Mouse (Mus musculus) urinary bladder, postnatal 14 days (tissue): Measurements from ENCODE around the gene Gm20388.

Source experiments
- DNase-seq: peaks from one replicate; pipeline ENCODE4 v3.0.0; 2021; ENCODE audit warnings: low spot score

The Gm20388 gene

DNA sequence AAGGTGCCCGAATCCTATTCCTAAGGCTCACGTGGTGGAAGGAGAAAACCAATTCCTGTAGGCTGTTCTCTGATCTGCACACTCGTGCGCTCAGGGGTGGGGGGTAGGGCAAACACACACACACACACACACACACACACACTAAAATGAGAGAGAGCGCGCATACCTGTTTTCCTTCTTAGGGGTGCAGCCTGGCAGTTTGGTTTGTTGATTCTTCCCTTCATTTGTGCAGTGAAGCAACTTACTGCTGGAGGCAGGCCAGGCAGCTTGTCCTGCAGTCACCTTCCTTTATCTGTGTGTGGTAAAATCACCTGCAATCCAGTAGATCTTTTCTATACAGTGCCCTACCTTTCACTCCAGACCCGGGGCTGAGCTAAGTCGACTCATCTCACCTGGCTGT, 3846.3 kb downstream of the Gm20388 start:
- peak; percentile 35 for DNase-seq

DNA sequence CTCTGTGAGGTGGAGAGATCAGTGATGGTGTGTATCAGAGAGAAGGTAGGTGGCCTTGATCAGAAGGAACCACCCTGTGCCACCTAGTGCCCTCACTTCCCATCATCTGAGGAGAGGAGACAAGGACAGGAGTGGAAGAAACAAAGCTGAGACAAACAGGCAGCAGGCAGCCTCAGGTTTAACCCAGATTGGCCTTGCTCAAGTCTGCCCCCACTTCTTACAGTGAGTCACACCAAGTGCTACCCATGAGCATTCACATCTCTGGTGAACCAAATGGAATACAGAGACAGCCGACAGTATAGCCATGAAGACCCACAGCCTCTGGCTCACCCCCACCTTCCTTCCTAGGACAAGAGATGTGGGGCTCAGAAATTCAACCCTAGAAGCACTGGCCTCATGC, 3848.3 kb downstream of the Gm20388 start:
- DNase-seq: no peak

DNA sequence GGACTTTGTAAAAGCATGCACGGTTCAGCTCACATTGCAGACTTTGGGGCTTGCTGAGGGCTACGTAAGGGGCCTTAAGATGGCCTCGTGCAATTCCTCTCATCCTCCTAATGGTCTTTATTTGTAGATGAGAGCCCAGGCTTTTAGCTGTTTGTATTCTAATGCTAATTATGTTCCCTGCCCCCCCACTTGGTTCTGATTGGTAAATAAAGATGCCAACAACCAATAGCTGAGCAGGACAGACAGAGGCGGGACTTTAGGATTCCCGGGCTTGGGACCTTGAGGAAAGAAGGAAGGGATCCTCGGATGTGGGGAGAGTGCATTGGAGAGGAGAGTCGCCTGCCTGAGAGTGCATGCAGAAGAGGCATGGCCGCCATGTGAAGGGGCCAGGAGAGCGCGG, 3849.3 kb downstream of the Gm20388 start:
- DNase-seq: no peak

DNA sequence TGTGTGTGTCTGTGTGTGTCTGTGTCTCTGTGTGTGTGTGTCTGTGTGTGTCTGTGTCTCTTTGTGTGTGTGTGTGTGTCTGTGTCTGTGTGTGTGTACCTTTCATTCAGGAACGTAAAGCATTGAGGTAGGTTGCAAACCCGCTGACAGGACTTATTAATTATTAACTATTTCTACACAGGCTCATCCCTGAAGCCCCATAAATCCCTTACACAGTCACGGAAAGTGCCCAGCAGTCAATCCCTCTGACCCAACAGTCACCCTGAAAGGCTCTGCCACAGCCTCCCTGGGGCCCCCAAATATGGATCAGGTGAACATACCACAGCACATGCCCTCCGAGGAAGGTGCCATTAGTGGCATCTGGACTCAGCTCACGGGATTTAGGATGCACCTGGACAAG, 3849.9 kb downstream of the Gm20388 start:
- no peak for DNase-seq

DNA sequence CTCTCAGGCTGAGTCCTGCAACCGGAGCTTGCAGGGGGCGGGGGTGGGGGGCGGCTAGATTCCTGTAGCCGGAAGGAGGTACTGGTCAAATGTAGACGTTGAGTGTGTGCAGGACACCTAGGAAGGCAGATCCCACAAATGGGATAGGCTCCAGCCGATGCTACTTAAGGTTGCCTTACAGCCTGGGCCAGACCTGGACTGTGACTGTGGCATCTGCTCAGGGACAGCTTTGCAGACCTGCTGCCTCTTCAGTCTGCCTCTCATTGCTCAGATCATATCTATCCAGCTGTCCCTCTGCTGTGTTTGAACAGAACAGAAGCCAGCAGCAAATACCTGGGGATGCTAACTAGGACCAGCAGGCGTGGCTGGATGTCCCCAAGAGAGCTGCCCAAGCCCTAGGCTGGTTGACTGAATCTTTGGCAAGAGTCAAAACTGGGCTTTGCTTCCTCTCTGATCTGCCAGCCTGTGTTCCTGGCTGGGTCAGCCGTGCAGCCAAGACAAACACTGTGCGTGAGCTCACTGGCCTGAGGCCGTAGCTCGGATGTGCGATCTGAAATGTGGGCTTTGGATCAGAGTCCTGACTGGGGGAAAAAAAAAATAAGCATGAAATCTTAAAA, 3850.7 kb downstream of the Gm20388 start:
- peak; percentile 54 for DNase-seq

DNA sequence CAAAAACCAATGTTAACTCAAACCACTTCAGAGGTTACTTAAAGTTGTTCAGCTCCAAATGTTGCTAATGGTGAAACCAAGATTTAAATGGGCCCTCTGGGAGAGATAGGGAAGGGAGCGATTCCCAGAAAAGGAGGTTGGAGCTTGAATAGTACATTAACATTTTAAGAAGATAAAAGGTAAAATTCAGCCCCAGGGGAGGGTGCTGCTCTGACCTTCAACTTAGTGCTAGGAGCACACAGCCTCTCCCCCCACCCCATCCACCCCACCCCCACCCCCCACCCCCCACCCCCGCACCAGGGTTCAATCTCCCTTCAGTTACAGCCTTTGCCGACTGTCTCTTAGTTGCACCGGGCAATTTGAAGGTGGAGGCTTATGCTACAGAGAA, 3851.2 kb downstream of the Gm20388 start:
- no peak for DNase-seq

DNA sequence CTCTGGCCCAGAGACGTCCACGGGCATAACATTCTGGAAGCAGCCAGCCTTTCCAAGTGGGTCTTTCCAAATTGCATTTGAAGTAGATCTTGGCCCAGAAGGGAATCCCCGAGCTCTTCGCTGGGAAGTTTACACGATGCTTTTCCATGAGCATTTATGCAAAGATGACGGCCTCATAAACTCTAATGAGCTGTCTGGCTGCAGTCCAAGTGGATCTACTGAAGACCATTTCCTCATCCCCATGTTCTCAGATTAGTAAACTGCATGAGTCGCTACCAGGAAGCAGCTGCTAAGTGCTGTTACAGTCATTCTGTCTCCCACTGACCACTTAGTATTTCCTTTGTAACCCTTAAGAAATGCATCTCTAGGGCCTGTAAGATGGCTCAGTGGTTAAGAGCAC, 3852.7 kb downstream of the Gm20388 start:
- peak; percentile 77 for DNase-seq

DNA sequence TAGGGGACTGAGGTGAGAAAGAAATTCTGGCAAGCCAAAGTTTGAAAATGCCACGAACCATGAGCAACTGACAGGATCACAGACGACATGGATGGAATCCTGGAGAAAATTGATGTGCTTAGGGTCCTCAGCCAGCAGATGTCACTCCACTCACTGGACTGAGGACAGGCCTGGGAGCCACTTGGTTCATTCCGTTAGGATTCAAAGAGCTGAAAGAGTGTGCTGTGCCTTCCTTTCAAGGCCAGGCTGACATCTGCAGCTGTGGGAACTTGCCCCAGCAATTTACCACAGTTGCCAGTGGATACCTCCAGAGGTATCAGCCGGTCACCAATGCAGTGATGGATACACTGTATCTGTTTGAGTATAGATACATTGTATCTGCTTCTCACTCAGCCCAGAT, 3854.0 kb downstream of the Gm20388 start:
- no peak for DNase-seq

DNA sequence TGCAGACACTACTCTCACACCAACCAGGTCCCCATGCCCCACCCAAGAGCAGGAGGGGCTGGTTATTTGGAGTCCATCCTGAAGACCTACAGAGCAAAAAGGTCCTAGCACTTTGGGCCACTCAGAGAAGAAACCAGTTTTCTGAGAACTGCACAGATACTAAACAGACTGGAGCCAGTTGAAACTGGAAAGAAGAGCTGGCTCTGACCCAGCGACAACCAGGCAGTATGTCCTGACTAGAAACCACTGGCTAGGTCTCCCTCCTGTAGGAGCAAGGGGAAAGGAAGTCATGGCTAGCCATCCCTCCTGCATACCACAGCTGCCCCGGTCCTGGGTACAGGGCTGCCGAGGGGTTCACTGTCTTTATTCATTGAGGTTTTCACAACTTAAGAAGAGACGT, 3855.9 kb downstream of the Gm20388 start:
- no peak for DNase-seq

DNA sequence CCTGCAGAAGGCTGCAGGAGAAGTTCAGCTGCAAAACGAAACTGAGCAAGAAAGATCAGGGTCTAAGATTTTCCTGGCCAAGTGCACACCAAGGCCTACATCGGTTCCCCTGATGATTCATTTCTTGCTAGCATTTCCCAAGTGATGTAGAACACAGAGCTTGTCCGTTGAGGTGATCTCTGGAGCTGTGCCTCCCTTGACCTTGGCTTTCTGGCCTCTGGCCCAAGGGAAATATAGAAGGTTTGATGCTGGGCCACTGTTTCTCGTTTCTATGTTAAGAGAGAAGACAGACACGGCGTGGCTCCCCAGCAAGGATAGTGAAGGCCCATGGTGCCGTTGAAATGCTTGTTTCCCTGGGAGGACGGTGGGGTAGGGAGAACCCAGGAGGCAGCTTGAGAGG, 3857.2 kb downstream of the Gm20388 start:
- DNase-seq: no peak

DNA sequence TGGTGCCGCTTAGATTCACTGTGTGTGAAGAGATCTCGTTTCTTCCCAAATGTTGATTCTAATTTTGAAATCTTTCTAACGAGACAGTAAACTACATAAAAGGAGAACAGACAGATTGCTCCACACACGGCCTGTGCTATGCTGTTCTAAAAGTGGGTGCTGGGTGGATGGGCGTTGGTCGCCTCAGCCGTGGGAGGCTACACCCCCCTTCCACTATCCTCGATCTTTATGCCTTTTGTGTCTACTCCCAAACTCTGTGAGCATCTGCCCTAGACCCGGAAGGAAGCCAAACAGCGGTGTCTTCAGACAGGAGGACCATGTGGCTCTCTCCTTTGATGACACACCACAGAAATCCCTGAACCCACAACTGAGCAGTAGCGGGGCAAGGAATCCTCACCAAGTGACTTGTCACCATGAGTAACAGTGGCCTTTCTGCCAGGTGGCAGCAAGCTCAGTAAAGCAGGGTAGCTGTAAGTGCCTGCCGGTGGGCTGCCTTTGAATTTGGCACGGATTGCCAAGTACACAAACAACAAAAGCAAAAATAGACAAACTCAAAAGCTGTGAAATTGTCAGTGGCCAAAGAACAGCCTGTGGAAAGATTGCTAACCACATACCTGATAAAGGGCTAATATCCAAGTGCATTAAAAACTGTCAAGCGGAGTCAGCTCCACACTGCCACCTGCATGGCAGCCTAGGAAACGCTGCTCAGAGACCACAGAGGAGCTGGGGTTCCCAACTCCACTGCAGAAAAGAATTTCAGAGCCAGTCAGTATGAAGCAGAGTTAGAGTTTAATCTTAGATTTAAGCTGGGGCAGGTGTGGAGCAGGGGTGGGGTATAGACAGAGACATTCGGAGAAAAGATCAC, 3858.1 kb downstream of the Gm20388 start:
- DNase-seq: peak; percentile 67

DNA sequence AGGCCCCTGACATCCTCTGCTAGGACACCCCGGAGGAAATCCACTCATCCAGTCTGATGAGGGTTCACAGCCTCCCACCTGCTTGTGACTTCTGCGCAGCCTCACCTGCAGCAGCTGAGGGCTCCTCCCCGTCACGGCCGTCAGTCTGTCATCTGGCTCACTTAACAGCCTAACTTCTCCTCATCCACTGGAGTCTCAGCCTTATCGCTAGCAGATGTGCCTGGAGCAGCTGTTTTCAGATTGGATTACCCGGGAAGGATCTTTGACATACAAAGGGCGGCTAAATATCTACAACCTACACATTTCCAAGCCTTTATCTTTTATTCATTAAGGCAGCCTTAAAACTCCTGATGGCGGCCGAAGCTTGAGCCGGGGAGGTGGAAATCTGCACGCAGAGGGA, 3862.8 kb downstream of the Gm20388 start:
- DNase-seq: no peak

DNA sequence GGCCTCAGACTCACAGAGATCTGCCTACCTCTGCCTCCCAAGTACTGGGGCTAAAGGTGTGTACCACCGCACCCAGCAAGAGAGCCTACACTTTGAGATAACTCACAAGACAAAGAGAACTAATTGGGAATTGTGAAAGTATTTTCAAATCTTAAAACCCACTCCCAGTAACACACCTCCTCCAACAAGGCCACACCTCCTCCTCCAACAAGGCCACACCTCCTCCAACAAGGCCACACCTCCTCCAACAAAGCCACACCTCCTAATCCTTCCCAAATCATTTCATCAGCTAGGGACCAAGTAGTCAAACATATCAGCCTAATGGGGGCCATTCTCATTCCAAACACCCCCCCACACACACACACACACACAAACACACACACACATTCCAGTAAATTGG, 3863.8 kb downstream of the Gm20388 start:
- no peak for DNase-seq

DNA sequence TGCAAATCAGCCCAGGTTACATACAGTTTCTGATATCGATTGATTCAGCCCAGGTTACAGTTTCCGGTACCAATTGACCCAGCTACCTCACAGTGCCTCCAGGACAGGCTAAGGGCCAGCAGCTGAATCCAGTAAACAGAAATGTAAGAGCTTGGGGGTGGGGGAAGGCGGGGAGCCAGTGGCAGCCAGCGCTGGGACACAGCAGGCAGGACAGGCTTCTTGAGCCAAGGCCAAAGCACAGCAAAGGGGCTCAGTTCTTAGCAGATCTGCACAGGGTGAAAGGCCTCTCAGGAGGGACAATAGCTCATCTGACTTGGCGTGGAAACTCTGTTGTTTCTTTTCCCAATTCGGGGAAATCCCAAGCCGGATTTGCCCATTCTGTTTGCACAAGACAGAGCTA, 3866.7 kb downstream of the Gm20388 start:
- DNase-seq: peak; percentile 24

DNA sequence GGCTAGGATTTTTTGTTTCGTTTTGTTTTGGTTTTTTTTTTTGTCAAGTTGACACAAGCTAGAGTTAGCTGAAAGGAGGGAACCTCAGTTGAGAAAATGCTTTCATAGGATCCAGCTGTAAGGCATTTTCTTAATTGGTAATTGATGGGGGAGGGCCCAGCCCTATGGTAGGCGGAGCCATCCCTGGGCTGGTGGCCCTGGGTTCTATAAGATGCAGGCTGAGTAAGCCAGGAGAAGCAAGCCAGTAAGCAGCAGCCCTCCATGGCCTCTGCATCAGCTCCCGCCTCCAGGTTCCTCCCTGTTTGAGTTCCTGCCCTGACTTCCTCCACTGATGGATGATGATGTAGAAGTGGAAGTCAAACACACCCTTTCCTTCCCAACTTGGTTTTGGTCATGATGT, 3869.8 kb downstream of the Gm20388 start:
- DNase-seq: no peak

DNA sequence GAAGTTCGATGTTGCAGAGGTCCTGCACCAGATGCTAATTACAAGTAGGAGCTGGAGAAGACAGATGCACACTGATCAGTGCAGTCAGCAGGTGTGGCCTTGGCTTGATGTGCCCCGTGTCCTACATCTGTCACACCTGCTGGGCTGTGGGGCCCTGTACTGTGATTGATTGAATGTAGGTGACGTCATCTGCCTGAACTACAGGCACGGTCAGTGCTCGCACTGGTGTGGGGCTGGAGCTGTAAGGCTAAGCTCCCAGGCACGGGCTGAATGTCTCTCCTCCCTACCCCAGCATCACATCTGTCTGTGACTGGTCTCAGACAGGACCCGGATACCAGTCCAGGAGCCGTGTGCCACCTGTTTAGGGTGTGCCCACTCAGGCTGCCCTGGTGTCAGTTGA, 3870.6 kb downstream of the Gm20388 start:
- no peak for DNase-seq

DNA sequence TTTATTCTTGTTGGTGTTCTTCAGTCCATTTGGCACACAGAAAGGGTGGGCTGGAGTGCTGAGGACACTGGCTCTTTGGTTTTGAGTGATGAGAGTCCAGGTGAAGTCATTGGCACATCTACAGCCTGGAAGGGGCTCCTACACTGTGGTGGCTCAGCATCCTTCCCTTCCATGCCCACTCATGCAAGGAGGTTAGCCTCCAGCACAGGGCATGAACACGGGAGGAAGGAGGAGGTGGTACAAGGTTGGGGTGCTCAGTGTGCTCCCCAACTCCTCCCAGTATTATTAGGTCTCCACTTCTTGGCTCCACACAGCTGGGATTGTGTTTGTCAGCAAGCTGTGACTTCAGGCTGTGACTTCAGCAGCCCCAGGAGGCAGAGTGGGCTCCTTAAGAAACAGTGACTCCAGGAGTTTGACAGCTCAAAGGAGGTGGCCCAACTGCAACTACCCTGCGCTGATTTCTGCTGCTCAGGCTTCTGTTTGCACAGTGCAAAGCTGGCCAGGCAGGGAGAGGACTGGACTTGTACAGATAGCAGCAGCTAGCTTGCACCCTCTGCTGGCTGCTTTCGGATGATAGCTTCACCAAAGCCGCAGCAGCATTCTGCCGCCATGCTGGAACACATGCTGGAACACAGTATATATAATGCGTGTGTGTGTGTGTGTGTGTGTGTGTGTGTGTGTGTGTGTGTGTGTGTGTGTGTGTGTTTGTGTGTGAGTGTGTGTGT, 3873.0 kb downstream of the Gm20388 start:
- DNase-seq: peak; percentile 88

DNA sequence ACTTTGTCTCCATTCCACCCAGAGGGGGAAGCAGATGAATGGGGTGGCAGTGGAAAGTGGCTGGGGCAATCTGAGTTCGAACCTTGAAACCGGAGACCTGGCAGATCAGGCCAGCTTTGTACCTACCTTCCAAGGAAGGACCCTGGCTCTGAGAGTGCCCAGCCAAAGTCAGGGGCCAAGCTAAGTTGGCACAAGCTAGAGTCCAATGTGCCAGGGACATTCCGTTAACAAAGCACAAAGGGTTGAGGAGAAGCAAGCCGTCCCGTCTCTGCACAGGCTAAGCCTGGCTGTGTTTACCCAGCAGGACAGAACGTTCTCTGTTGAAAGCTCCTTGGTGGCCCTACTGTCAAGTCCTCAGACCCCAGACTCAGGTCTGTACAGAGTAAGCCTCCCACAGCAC, 3875.5 kb downstream of the Gm20388 start:
- peak; percentile 27 for DNase-seq

DNA sequence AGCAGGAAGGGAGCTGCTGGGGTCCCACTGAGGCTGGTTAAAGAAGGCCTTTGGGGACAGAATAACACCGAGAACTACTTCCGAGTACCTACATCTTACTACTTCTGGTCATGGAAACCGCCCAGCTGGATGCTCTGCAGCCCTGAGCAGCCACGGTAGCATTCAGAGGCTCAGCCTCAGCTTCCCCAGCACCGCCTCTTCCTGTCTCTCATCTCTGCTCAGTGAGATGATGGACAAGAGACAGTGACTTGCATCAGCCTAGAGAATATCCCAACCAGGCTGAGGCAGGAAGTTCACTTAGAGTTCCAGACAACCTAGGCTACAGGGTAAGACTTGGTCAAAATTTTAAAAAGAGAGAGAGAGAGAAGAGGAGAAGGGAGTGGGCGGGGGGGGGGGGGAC, 3876.0 kb downstream of the Gm20388 start:
- DNase-seq: no peak

DNA sequence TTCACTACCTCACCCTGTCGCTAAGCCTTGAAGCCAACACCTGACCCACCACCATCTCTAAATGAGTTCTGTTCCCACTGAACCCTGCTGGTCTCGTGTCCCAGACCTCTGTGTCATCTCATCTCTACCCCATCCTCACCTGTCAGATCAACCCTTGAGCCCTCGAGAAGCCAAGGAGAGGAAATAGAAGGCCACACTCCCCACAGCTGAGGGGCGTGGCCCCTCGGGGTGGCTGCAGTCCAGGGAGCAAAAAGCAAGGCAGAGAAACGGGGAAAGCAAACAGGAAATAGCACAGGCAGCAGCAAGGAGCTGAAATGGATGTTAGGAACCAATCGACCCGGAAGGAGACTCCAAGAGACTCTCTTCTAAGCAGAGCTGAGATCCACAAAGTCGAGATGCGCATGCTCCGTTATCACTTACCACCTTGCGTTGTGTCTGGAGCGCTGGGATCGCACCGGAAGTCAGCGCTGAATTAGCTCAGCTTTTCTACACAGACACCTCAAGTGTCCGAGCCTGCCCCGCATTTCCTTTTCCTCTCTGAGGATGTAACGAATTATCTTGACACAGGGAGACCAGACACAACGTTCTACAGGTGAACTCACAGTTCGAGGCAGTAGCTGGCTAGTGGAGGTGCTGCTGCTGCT, 3876.7 kb downstream of the Gm20388 start:
- DNase-seq: no peak

DNA sequence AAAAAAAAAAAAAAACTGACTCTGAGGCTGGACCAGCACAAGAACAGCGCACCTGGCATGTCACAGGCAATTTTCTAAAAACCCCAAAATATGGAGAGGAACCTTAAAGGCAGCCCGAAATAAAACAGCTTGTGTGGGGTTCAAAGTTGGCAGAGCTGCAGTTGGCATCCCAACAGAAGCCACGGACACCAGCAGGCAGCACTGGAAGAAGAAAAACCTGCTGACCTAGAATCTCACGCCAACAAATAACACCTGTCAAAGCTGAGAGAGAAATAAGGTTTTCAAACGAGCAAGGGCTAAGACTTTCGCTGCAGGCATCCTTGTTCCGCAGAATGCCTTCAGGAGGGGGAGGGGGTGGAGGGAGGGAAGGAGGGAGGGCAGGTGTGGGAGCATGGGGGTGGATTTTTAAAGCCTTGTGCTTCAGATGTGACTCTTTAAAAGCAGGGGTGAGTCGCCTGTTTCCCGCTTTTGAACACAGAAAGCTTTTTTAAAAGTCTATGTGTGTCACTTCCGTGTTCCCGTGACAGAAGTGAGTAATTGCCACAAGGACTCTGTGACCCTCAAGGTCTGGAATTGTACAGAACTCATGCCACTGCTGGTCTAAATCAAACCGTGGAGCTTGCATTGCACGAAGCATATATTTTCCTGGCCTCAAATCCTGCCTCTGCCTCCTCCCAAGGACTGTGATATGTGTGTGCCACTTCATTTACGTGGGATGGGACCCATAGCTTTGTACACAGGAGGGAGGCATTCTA, 3878.0 kb downstream of the Gm20388 start:
- peak; percentile 32 for DNase-seq

DNA sequence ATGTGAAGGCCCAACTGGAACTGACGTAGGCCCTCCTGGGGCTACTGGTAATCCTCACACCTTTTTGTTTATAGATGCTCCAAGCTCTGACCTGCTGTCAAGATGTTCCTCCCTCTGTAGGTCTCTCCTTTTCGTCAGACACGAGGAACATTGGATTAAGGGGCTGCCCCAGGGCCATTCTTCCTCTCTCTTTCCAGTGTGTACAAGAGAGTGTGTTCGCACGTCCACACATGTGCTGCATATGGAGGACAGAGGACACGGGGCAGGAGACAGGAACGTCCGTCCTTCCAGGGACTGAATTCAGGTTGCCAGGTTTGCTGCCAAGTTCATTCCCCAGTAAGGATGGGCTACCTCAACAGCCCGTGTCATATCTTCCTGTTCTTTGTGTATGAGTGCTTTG, 3878.8 kb downstream of the Gm20388 start:
- DNase-seq: no peak
